Mouse (Mus musculus) intestine, embryonic 15.5 days (tissue): ENCODE data around the gene Fam19a1. TPM values are rescaled to one million over a fixed set of nuclear protein-coding genes. Genes with fewer than 3 reads are reported as not detected.

Experiments used
- ATAC-seq: fragments of 200-750 bp; cut with Nextera tagmentation; 2 replicates; pipeline ENCODE4 v1.8.0; 2017; ENCODE audit warnings: moderate TSS enrichment, moderate library complexity
- H3K27ac ChIP-seq: fragments of 300-500 bp; sonication (generic); 2 replicates; pipeline ENCODE4 v1.5.1; 2015; ENCODE audit warnings: mild to moderate bottlenecking, inconsistent platforms
- H3K27me3 ChIP-seq: fragments of 300-500 bp; sonication (generic); replicated peaks from 2 replicates; pipeline ENCODE4 v1.6.1; 2015; ENCODE audit warnings: inconsistent platforms
- H3K36me3 ChIP-seq: fragments of 300-500 bp; sonication (generic); 2 replicates; pipeline ENCODE4 v1.6.1; 2015; ENCODE audit warnings: inconsistent platforms
- H3K4me1 ChIP-seq: fragments of 300-500 bp; sonication (generic); replicated peaks from 2 replicates; pipeline ENCODE4 v1.6.1; 2015; ENCODE audit warnings: inconsistent platforms
- H3K4me2 ChIP-seq: fragments of 300-500 bp; sonication (generic); replicated peaks from 2 replicates; pipeline ENCODE4 v1.6.1; 2015; ENCODE audit warnings: mild to moderate bottlenecking, inconsistent platforms
- H3K4me3 ChIP-seq: fragments of 300-500 bp; sonication (generic); replicated peaks from 2 replicates; pipeline ENCODE4 v1.5.1; 2015; ENCODE audit warnings: inconsistent platforms
- H3K9ac ChIP-seq: fragments of 300-500 bp; sonication (generic); 2 replicates; pipeline ENCODE4 v1.6.1; 2015; ENCODE audit warnings: inconsistent platforms
- H3K9me3 ChIP-seq: fragments of 300-500 bp; sonication (generic); 2 replicates; pipeline ENCODE4 v1.6.1; 2016; ENCODE audit warnings: inconsistent platforms
- WGBS: fragments of 180-500 bp; shearing (Covaris S2); methylation state at CpG from one replicate; pipeline ENCODE4 v1.1.7; 2015; 5-methylcytosine and 5-hydroxymethylcytosine counted together
- polyA plus RNA-seq: library from polyadenylated mRNA; unstranded; fragments of >200 nt; fragmentation: Nextera tagmentation; extraction: Ambion mirVana; gene quantifications from 2 replicates; pipeline ENCODE4 v1.2.1, GENCODE M21; 2015

The Fam19a1 gene
- polyA plus RNA-seq, 1 experiment from 2014 or later, result 6.5 TPM

DNA sequence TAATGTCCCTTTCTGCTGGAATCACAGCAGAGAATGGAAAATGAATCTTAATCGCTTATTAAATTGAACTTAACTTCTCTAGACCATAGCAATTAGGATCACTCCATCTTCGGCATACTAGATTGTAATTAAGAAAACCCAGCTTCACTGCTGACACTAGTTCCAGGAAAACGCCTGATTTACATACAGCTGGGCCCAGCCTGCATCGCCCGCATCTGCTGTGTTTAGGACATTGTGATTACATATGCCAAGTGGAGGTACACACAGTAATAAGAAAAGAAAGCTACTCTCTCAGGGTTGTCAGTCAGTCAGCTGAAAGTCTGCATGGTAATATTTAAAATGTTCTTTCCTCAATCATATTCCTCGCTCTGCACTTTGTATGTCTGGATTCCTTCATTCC is 518.6 kb downstream of the Fam19a1 start:
- H3K9ac ChIP-seq, result no peak overlapping the region
- H3K9me3 ChIP-seq, result no peaks in the 10 kb centered on the region
- WGBS, result 74% methylated on average over 6 of the region's 6 CpGs
- ATAC-seq, result no peak
- H3K27me3 ChIP-seq, result no peaks in the 10 kb centered on the region
- no peaks in the 10 kb centered on the region for H3K4me1 ChIP-seq
- H3K4me2 ChIP-seq, result no peak overlapping the region
- H3K4me3 ChIP-seq, result no peak overlapping the region
- H3K36me3 ChIP-seq, result no peaks in the 10 kb centered on the region
- no peak overlapping the region for H3K27ac ChIP-seq

DNA sequence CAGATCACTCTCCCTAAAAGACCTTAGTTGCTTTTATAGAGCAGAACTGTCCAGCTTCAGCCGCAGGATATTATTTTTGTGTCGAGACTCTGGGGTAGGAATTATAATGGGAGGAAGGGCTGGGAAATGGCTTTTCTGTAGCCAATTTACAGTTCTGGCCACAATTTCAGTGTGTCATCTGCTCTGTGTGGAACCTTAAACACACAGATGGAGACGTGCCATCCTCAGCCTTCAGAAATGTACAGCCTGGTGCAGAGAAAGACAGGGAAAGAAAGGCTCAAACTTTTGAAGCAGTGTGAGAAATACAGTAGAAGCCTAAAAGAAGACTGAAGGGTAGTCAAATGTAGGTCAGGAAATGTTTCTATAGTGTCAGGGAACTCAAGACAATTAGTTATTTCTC is 519.3 kb downstream of the Fam19a1 start:
- H3K9ac ChIP-seq, result no peak overlapping the region
- no peaks in the 10 kb centered on the region for H3K36me3 ChIP-seq
- no peaks in the 10 kb centered on the region for H3K27me3 ChIP-seq
- H3K4me3 ChIP-seq, result no peak overlapping the region
- WGBS, result 46% methylated on average over 3 of the region's 3 CpGs
- H3K4me1 ChIP-seq, result no peaks in the 10 kb centered on the region
- H3K4me2 ChIP-seq, result no peak overlapping the region
- no peak overlapping the region for H3K27ac ChIP-seq
- H3K9me3 ChIP-seq, result no peaks in the 10 kb centered on the region
- no peak for ATAC-seq

DNA sequence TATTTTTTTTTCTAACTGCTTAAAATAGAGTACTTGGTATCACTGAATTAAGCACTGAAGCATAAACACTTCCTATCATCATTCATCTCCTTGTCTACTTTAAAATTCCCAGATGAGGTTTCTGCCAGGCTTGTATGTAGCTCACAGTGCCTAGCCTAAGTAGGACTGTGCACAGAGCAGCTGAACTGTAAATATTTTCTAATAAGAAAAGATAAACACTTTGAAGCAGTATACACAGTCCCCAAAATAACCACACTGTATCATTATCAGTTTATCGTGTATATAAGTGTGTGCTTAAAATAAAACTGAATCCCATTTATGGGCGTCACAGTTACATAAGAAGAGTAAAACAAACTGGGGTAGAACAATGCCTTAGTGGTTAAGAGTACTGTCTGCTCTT is 522.7 kb downstream of the Fam19a1 start:
- Histone ChIP-seq H3K9ac (no peak overlapping the region), H3K9me3 (no peaks in the 10 kb centered on the region), H3K4me3 (no peak overlapping the region), H3K27ac (no peak overlapping the region), H3K36me3 (no peaks in the 10 kb centered on the region), H3K4me1 (no peaks in the 10 kb centered on the region), H3K27me3 (no peaks in the 10 kb centered on the region), H3K4me2 (no peak overlapping the region)
- ATAC-seq, result peak; percentile 78
- 52% methylated on average over 2 of the region's 2 CpGs for WGBS

DNA sequence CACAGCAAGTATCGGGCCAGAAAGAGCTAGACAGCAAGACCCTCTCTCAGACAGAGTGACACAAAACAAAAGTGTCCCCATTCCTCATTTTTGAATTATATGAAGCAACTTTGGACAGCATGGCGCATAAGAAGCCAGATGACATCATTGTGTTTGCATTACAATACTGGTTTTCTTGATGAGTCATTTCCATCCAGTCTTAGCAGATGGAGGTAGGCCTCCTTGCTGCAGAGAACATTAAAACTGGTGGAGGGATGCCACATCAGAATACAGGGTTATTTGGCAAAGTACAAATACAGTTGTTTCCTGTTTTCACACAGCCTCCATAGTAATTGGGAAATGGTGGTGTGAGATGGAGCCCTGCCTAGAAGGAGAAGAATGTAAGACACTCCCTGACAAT is 535.8 kb downstream of the Fam19a1 start:
- no peak for ATAC-seq
- Histone ChIP-seq H3K4me2 (no peak overlapping the region), H3K9me3 (no peaks in the 10 kb centered on the region), H3K27ac (no peak overlapping the region), H3K4me1 (no peaks in the 10 kb centered on the region), H3K9ac (no peak overlapping the region), H3K36me3 (no peaks in the 10 kb centered on the region), H3K27me3 (no peaks in the 10 kb centered on the region), H3K4me3 (no peak overlapping the region)
- WGBS, result 93% methylated on average over 2 of the region's 2 CpGs

DNA sequence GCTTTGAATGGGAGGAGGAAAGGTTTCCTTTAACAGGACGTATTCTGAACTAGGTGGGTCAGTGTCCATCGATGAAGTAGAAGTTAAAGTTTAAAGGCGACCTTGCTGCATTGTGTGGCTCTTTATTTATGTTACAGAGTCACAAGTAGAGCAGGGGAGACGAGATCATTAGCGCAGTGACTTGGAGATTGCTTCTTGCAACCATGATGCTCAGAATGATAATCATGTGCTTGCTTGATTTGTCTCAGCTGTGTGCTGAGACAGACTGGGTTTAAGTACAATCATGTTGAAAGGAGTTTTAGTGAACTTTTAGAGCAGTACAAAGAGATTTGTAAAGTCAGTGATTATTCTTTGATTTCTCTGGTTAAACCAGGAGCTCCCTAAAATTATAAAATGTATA is 536.3 kb downstream of the Fam19a1 start:
- WGBS, result 82% methylated on average over 5 of the region's 5 CpGs
- H3K9ac ChIP-seq, result no peak overlapping the region
- H3K9me3 ChIP-seq, result no peaks in the 10 kb centered on the region
- H3K36me3 ChIP-seq, result no peaks in the 10 kb centered on the region
- H3K4me2 ChIP-seq, result no peak overlapping the region
- no peaks in the 10 kb centered on the region for H3K4me1 ChIP-seq
- H3K27ac ChIP-seq, result no peak overlapping the region
- H3K27me3 ChIP-seq, result no peaks in the 10 kb centered on the region
- H3K4me3 ChIP-seq, result no peak overlapping the region
- ATAC-seq, result no peak

DNA sequence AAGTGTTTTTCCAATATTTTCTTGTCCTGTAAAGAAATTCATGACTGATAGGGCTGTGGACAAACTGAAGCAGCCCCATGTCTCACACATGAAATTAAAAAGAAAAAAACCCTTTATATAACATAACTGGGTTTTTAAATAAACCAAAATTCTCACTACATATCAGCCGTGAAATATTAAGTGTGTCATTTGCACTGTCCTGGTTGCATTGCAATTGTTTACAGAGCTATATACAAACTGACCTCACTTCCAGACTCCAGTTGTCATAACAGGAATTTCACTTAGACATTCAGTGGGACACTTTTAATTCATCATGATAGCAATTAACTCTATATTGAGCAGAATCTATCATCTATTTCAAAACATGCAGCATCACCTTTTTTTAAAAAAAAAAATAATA is 553.4 kb downstream of the Fam19a1 start:
- WGBS, result 59% methylated on average over 1 of the region's 1 CpGs
- Histone ChIP-seq H3K27ac (no peak overlapping the region), H3K9me3 (no peaks in the 10 kb centered on the region), H3K4me1 (no peaks in the 10 kb centered on the region), H3K9ac (no peak overlapping the region), H3K4me2 (no peak overlapping the region), H3K27me3 (no peaks in the 10 kb centered on the region), H3K4me3 (no peak overlapping the region), H3K36me3 (no peaks in the 10 kb centered on the region)
- ATAC-seq, result no peak

DNA sequence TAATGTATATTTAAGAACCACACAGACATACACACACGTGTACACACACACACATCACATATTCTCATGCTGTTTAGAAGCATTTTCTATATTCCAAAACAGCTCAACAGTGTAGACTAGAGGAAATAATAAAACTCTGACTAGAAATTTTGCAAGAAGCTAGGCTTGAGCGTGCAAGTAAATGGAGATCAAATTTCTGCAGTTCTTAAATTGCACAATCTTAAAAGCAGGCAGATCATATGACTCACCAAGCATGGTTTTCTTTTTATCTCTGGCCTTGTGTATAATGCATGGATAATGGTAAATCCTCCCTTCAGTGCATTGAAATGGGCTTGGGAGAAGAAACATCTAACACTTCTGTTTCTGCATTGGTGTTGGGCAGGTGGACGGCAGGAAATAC is 564.9 kb downstream of the Fam19a1 start:
- no peaks in the 10 kb centered on the region for H3K36me3 ChIP-seq
- no peak for ATAC-seq
- 79% methylated on average over 3 of the region's 3 CpGs for WGBS
- H3K4me1 ChIP-seq, result no peaks in the 10 kb centered on the region
- H3K9me3 ChIP-seq, result no peaks in the 10 kb centered on the region
- no peak overlapping the region for H3K4me3 ChIP-seq
- no peaks in the 10 kb centered on the region for H3K27me3 ChIP-seq
- no peak overlapping the region for H3K4me2 ChIP-seq
- no peak overlapping the region for H3K27ac ChIP-seq
- no peak overlapping the region for H3K9ac ChIP-seq

Other genes with a start within 250 kb of the Fam19a1 start
- not detected in 2 replicates for gene 1700123L14Rik, start 53.1 kb downstream of the Fam19a1 start, polyA plus RNA-seq